Mouse (Mus musculus): ENCODE results near the gene Flvcr1. TPM values are rescaled to one million over a fixed set of nuclear protein-coding genes. Genes with fewer than 3 reads are reported as not detected.

Gene Flvcr1
- polyA plus RNA-seq, 1 experiment from 2014 or later: 5.6 TPM

GRCm38 (mm10) chr1:190980470-190980869 lies 45.5 kb downstream of the Flvcr1 start:
- no peaks in the 10 kb centered on the region for H3K27me3 ChIP-seq (ENCODE audit: control insufficient read depth, insufficient read depth, low read length)
- no peak overlapping the region for H3K4me3 ChIP-seq (ENCODE audit: low read depth, low read length)
- H3K4me1 ChIP-seq (ENCODE audit: control insufficient read depth, insufficient read depth, low read length): peaks cover 31% of the 10 kb centered on the region
- no peak for ATAC-seq (replicated peaks; ENCODE audit: insufficient number of reproducible peaks, low FRiP score, low TSS enrichment)
- H3K27ac ChIP-seq (ENCODE audit: low read depth, low read length): no peak overlapping the region
- 81% methylated on average over 1 of the region's 1 CpGs for WGBS (ENCODE audit: insufficient replicate concordance)
- no peaks in the 10 kb centered on the region for H3K9me3 ChIP-seq (replicated peaks; ENCODE audit: control insufficient read depth, low read length)
- no peaks in the 10 kb centered on the region for H3K36me3 ChIP-seq (ENCODE audit: control insufficient read depth, insufficient read depth, low read length)
- no peak overlapping the region for H3K4me2 ChIP-seq
- H3K9ac ChIP-seq (ENCODE audit: low read depth, low read length): no peak overlapping the region

- WGBS (ENCODE audit: insufficient replicate concordance): under 1% methylated on average over 35 of the region's 38 CpGs
Observed at GRCm38 (mm10) chr1:190979100-190979563, 46.8 kb downstream of the Flvcr1 start, which contains the start of gene Vash2. Vash2 (minus strand) TSS chr1:190979296.

GRCm38 (mm10) chr1:190978511-190979073 lies 47.4 kb downstream of the Flvcr1 start:
- no peaks in the 10 kb centered on the region for H3K27me3 ChIP-seq (ENCODE audit: control insufficient read depth, insufficient read depth, low read length)
- peak overlapping the region; percentile 95 for H3K27ac ChIP-seq (ENCODE audit: low read depth, low read length)
- peak overlapping the region; percentile 96 for H3K9ac ChIP-seq (ENCODE audit: low read depth, low read length)
- WGBS (ENCODE audit: insufficient replicate concordance): under 1% methylated on average over 46 of the region's 46 CpGs
- no peaks in the 10 kb centered on the region for H3K9me3 ChIP-seq (replicated peaks; ENCODE audit: control insufficient read depth, low read length)
- peaks cover 9% of the 10 kb centered on the region for H3K36me3 ChIP-seq (ENCODE audit: control insufficient read depth, insufficient read depth, low read length)
- peak; percentile 60 for ATAC-seq (replicated peaks; ENCODE audit: insufficient number of reproducible peaks, low FRiP score, low TSS enrichment)
- H3K4me1 ChIP-seq (ENCODE audit: control insufficient read depth, insufficient read depth, low read length): peaks cover 45% of the 10 kb centered on the region
- H3K4me2 ChIP-seq: peak overlapping the region; percentile 95
- peak overlapping the region; percentile 79 for H3K4me3 ChIP-seq (ENCODE audit: low read depth, low read length)

More at GRCm38 (mm10) chr1:190979100-190979563, 46.8 kb downstream of the Flvcr1 start, which contains the start of gene Vash2:
- Histone ChIP-seq H3K4me1 (ENCODE audit: control insufficient read depth, insufficient read depth, low read length) (peaks cover 40% of the 10 kb centered on the region), H3K4me3 (ENCODE audit: low read depth, low read length) (peak within 1 kb of the TSS; percentile 79), H3K27me3 (ENCODE audit: control insufficient read depth, insufficient read depth, low read length) (no peaks in the 10 kb centered on the region), H3K9me3 (replicated peaks; ENCODE audit: control insufficient read depth, low read length) (no peaks in the 10 kb centered on the region), H3K27ac (ENCODE audit: low read depth, low read length) (peak within 1 kb of the TSS; percentile 95), H3K36me3 (ENCODE audit: control insufficient read depth, insufficient read depth, low read length) (peaks cover 5% of the 10 kb centered on the region; the same call in 1 of the 2 replicates), H3K4me2 (peak within 1 kb of the TSS; percentile 95), H3K9ac (ENCODE audit: low read depth, low read length) (peak within 1 kb of the TSS; percentile 96)
- ATAC-seq (replicated peaks; ENCODE audit: insufficient number of reproducible peaks, low FRiP score, low TSS enrichment): peak; percentile 93

GRCm38 (mm10) chr1:190978001-190978400 lies 48.0 kb downstream of the Flvcr1 start:
- H3K9ac ChIP-seq (ENCODE audit: low read depth, low read length): peak overlapping the region; percentile 96
- H3K36me3 ChIP-seq (ENCODE audit: control insufficient read depth, insufficient read depth, low read length): peaks cover 11% of the 10 kb centered on the region
- H3K4me1 ChIP-seq (ENCODE audit: control insufficient read depth, insufficient read depth, low read length): peaks cover 51% of the 10 kb centered on the region
- peak overlapping the region; percentile 95 for H3K4me2 ChIP-seq
- H3K27me3 ChIP-seq (ENCODE audit: control insufficient read depth, insufficient read depth, low read length): no peaks in the 10 kb centered on the region
- H3K27ac ChIP-seq (ENCODE audit: low read depth, low read length): peak overlapping the region; percentile 95
- H3K4me3 ChIP-seq (ENCODE audit: low read depth, low read length): peak overlapping the region; percentile 79
- H3K9me3 ChIP-seq (replicated peaks; ENCODE audit: control insufficient read depth, low read length): no peaks in the 10 kb centered on the region
- WGBS (ENCODE audit: insufficient replicate concordance): under 1% methylated on average over 22 of the region's 22 CpGs
- ATAC-seq (replicated peaks; ENCODE audit: insufficient number of reproducible peaks, low FRiP score, low TSS enrichment): no peak

- no peaks in the 10 kb centered on the region for H3K9me3 ChIP-seq (replicated peaks; ENCODE audit: control insufficient read depth, low read length)
Observed at GRCm38 (mm10) chr1:190976887-190977573, 48.9 kb downstream of the Flvcr1 start.

GRCm38 (mm10) chr1:190974833-190975232 lies 51.1 kb downstream of the Flvcr1 start:
- no peak overlapping the region for H3K27ac ChIP-seq (ENCODE audit: low read depth, low read length)
- no peak for ATAC-seq (replicated peaks; ENCODE audit: insufficient number of reproducible peaks, low FRiP score, low TSS enrichment)
- H3K9me3 ChIP-seq (replicated peaks; ENCODE audit: control insufficient read depth, low read length): no peaks in the 10 kb centered on the region
- no peaks in the 10 kb centered on the region for H3K27me3 ChIP-seq (ENCODE audit: control insufficient read depth, insufficient read depth, low read length)
- WGBS (ENCODE audit: insufficient replicate concordance): 52% methylated on average over 1 of the region's 1 CpGs
- H3K4me2 ChIP-seq: no peak overlapping the region
- H3K4me3 ChIP-seq (ENCODE audit: low read depth, low read length): no peak overlapping the region
- peaks cover 58% of the 10 kb centered on the region for H3K4me1 ChIP-seq (ENCODE audit: control insufficient read depth, insufficient read depth, low read length)
- peaks cover 25% of the 10 kb centered on the region for H3K36me3 ChIP-seq (ENCODE audit: control insufficient read depth, insufficient read depth, low read length)
- H3K9ac ChIP-seq (ENCODE audit: low read depth, low read length): peak overlapping the region; percentile 46; the same call in 1 of the 2 replicates

More at GRCm38 (mm10) chr1:190976887-190977573, 48.9 kb downstream of the Flvcr1 start:
- Histone ChIP-seq H3K36me3 (ENCODE audit: control insufficient read depth, insufficient read depth, low read length) (peaks cover 11% of the 10 kb centered on the region), H3K4me2 (peak overlapping the region; percentile 95), H3K27me3 (ENCODE audit: control insufficient read depth, insufficient read depth, low read length) (no peaks in the 10 kb centered on the region), H3K4me3 (ENCODE audit: low read depth, low read length) (peak overlapping the region; percentile 79), H3K4me1 (ENCODE audit: control insufficient read depth, insufficient read depth, low read length) (peaks cover 57% of the 10 kb centered on the region), H3K27ac (ENCODE audit: low read depth, low read length) (peak overlapping the region; percentile 51), H3K9ac (ENCODE audit: low read depth, low read length) (peak overlapping the region; percentile 96)
- no peak for ATAC-seq (replicated peaks; ENCODE audit: insufficient number of reproducible peaks, low FRiP score, low TSS enrichment)
- WGBS (ENCODE audit: insufficient replicate concordance): 31% methylated on average over 11 of the region's 11 CpGs

GRCm38 (mm10) chr1:190974191-190974590 lies 51.8 kb downstream of the Flvcr1 start:
- H3K36me3 ChIP-seq (ENCODE audit: control insufficient read depth, insufficient read depth, low read length): peaks cover 25% of the 10 kb centered on the region
- peaks cover 58% of the 10 kb centered on the region for H3K4me1 ChIP-seq (ENCODE audit: control insufficient read depth, insufficient read depth, low read length)
- ATAC-seq (replicated peaks; ENCODE audit: insufficient number of reproducible peaks, low FRiP score, low TSS enrichment): no peak

GRCm38 (mm10) chr1:190972612-190973192 lies 53.3 kb downstream of the Flvcr1 start:
- H3K27ac ChIP-seq (ENCODE audit: low read depth, low read length): peak overlapping the region; percentile 70
- peaks cover 32% of the 10 kb centered on the region for H3K36me3 ChIP-seq (ENCODE audit: control insufficient read depth, insufficient read depth, low read length)
- no peak overlapping the region for H3K4me3 ChIP-seq (ENCODE audit: low read depth, low read length)
- H3K4me1 ChIP-seq (ENCODE audit: control insufficient read depth, insufficient read depth, low read length): peaks cover 52% of the 10 kb centered on the region
- 35% methylated on average over 7 of the region's 7 CpGs for WGBS (ENCODE audit: insufficient replicate concordance)
- H3K27me3 ChIP-seq (ENCODE audit: control insufficient read depth, insufficient read depth, low read length): no peaks in the 10 kb centered on the region
- peak overlapping the region; percentile 43; the same call in 1 of the 2 replicates for H3K9ac ChIP-seq (ENCODE audit: low read depth, low read length)
- ATAC-seq (replicated peaks; ENCODE audit: insufficient number of reproducible peaks, low FRiP score, low TSS enrichment): no peak; the same call in 1 of the 2 replicates
- H3K9me3 ChIP-seq (replicated peaks; ENCODE audit: control insufficient read depth, low read length): no peaks in the 10 kb centered on the region
- H3K4me2 ChIP-seq: peak overlapping the region; percentile 21

More at GRCm38 (mm10) chr1:190974191-190974590, 51.8 kb downstream of the Flvcr1 start:
- Histone ChIP-seq H3K27me3 (ENCODE audit: control insufficient read depth, insufficient read depth, low read length) (no peaks in the 10 kb centered on the region), H3K4me2 (no peak overlapping the region), H3K27ac (ENCODE audit: low read depth, low read length) (no peak overlapping the region; the same call in 1 of the 2 replicates), H3K4me3 (ENCODE audit: low read depth, low read length) (no peak overlapping the region), H3K9ac (ENCODE audit: low read depth, low read length) (peak overlapping the region; percentile 46; the same call in 1 of the 2 replicates), H3K9me3 (replicated peaks; ENCODE audit: control insufficient read depth, low read length) (no peaks in the 10 kb centered on the region)
- WGBS (ENCODE audit: insufficient replicate concordance): 90% methylated on average over 8 of the region's 8 CpGs

All from heart, embryonic 11.5 days (tissue).